Mouse (Mus musculus): ENCODE data around the gene Hist1h2bn.

DNA sequence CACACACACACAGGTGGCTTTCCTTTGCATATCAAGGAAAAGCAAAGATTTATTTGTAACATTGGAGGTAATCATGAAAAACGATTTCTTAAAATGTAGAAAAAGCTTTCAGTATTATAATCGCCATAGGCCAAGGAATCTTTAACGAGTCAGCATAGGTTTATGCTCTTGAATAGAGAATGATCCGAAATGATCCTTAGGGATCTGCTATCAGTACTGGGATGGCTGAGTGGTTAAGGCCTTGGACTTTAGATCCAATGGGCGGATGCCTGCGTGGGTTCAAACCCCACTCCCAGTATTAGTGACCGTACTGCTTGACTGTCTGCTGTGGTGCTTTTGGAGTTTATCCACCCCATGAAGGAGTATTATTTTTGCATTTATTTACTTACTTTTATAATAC lies 41.7 kb downstream of the Hist1h2bn start:
- no peak for TF ChIP-seq CTCF (IDR thresholded peaks at IDR 0.05)
- TF ChIP-seq EP300 (IDR thresholded peaks at IDR 0.05), result no peak
